Mouse (Mus musculus): ENCODE measurements around the gene Zbtb9. TPM values are rescaled to one million over a fixed set of nuclear protein-coding genes. Genes with fewer than 3 reads are reported as not detected.

Zbtb9 gene
- total RNA-seq, 1 experiment: 8.2 TPM

GRCm38 (mm10) chr17:26994410-26994809 is 21.4 kb downstream of the Zbtb9 start:
- H3K36me3 ChIP-seq (ENCODE audit: control insufficient read depth, insufficient read depth, low read length, poor library complexity, severe bottlenecking): no peaks in the 10 kb centered on the region
- peaks cover 5 to 15% of the 10 kb centered on the region in 2 experiments for H3K4me1 ChIP-seq (ENCODE audit: control insufficient read depth in 2 of 2, insufficient read depth in 2 of 2, low read length in 2 of 2, poor library complexity in 1 of 2)
- peak overlapping the region; percentile 32 to 44; a peak in 2 of 4 replicates for H3K4me3 ChIP-seq (ENCODE audit: insufficient read depth in 1 of 2, low read depth in 1 of 2, low read length in 2 of 2, poor library complexity in 1 of 2, severe bottlenecking in 1 of 2)
- in situ Hi-C loops (cut with MboI; ENCODE audit: low sequenced_read_pairs in 2 of 2, unreplicated experiment in 2 of 2): no loop called here
- no peak overlapping the region; the same call in 1 of the 2 replicates for H3K9ac ChIP-seq (ENCODE audit: insufficient read depth, low read depth, low read length, poor library complexity, severe bottlenecking)
- no peaks in the 10 kb centered on the region for H3K9me3 ChIP-seq (ENCODE audit: control insufficient read depth, insufficient read depth, low read depth, low read length)
- no peak for DNase-seq (ENCODE audit: low read depth, low spot score)
- H3K27ac ChIP-seq (ENCODE audit: insufficient read depth, low read depth, low read length, poor library complexity, severe bottlenecking): no peak overlapping the region
- no peak for TF ChIP-seq CHD2 (IDR thresholded peaks at IDR 0.05; ENCODE audit: low read depth, low read length)
- no peak for TF ChIP-seq MAFK (IDR thresholded peaks at IDR 0.05; ENCODE audit: insufficient read depth, low read depth, low read length)
- TF ChIP-seq ZNF384 (IDR thresholded peaks at IDR 0.05; ENCODE audit: low read depth, low read length): no peak
- no peak for TF ChIP-seq ZC3H11A (IDR thresholded peaks at IDR 0.05; ENCODE audit: borderline replicate concordance, low read depth, low read length)
- TF ChIP-seq HCFC1 (IDR thresholded peaks at IDR 0.05; ENCODE audit: borderline replicate concordance, insufficient read depth, low read length): no peak

- Histone ChIP-seq H3K4me1 (ENCODE audit: control insufficient read depth in 2 of 2, insufficient read depth in 2 of 2, low read length in 2 of 2, poor library complexity in 1 of 2) (peaks cover 5 to 15% of the 10 kb centered on the region in 2 experiments), H3K36me3 (ENCODE audit: control insufficient read depth, insufficient read depth, low read length, poor library complexity, severe bottlenecking) (no peaks in the 10 kb centered on the region), H3K9ac (ENCODE audit: insufficient read depth, low read depth, low read length, poor library complexity, severe bottlenecking) (peak overlapping the region; percentile 17; the same call in 1 of the 2 replicates), H3K9me3 (ENCODE audit: control insufficient read depth, insufficient read depth, low read depth, low read length) (no peaks in the 10 kb centered on the region), H3K4me3 (ENCODE audit: insufficient read depth in 1 of 2, low read depth in 1 of 2, low read length in 2 of 2, poor library complexity in 1 of 2, severe bottlenecking in 1 of 2) (peak overlapping the region in 1 of 2 experiments; percentile 44; a peak in 1 of 4 replicates), H3K27ac (ENCODE audit: insufficient read depth, low read depth, low read length, poor library complexity, severe bottlenecking) (peak overlapping the region; percentile 60; the same call in 1 of the 2 replicates)
- TF ChIP-seq CHD2 (IDR thresholded peaks at IDR 0.05; ENCODE audit: low read depth, low read length) (no peak), ZNF384 (IDR thresholded peaks at IDR 0.05; ENCODE audit: low read depth, low read length) (no peak)
- no peak for DNase-seq (ENCODE audit: low read depth, low spot score)
- in situ Hi-C loops (cut with MboI; ENCODE audit: low sequenced_read_pairs in 2 of 2, unreplicated experiment in 2 of 2): no loop called here
These were observed 22.0 kb downstream of the Zbtb9 start for GRCm38 (mm10) chr17:26995006-26995405.

- TF ChIP-seq CHD2 (IDR thresholded peaks at IDR 0.05; ENCODE audit: low read depth, low read length) (no peak), MAFK (IDR thresholded peaks at IDR 0.05; ENCODE audit: insufficient read depth, low read depth, low read length) (no peak), ZNF384 (IDR thresholded peaks at IDR 0.05; ENCODE audit: low read depth, low read length) (no peak), ZC3H11A (IDR thresholded peaks at IDR 0.05; ENCODE audit: borderline replicate concordance, low read depth, low read length) (no peak), HCFC1 (IDR thresholded peaks at IDR 0.05; ENCODE audit: borderline replicate concordance, insufficient read depth, low read length) (no peak)
- peak overlapping the region; percentile 60; the same call in 1 of the 2 replicates for H3K9ac ChIP-seq (ENCODE audit: insufficient read depth, low read depth, low read length, poor library complexity, severe bottlenecking)
- in situ Hi-C loops (cut with MboI; ENCODE audit: low sequenced_read_pairs in 2 of 2, unreplicated experiment in 2 of 2): no loop called here
- peak overlapping the region; percentile 60; the same call in 1 of the 2 replicates for H3K27ac ChIP-seq (ENCODE audit: insufficient read depth, low read depth, low read length, poor library complexity, severe bottlenecking)
- peaks cover 3 to 15% of the 10 kb centered on the region in 2 experiments for H3K4me1 ChIP-seq (ENCODE audit: control insufficient read depth in 2 of 2, insufficient read depth in 2 of 2, low read length in 2 of 2, poor library complexity in 1 of 2)
- no peak overlapping the region for H3K4me3 ChIP-seq (ENCODE audit: insufficient read depth in 1 of 2, low read depth in 1 of 2, low read length in 2 of 2, poor library complexity in 1 of 2, severe bottlenecking in 1 of 2)
- no peaks in the 10 kb centered on the region for H3K36me3 ChIP-seq (ENCODE audit: control insufficient read depth, insufficient read depth, low read length, poor library complexity, severe bottlenecking)
- DNase-seq (ENCODE audit: low read depth, low spot score): no peak
- no peaks in the 10 kb centered on the region for H3K9me3 ChIP-seq (ENCODE audit: control insufficient read depth, insufficient read depth, low read depth, low read length)
These were observed 22.6 kb downstream of the Zbtb9 start for GRCm38 (mm10) chr17:26995562-26995961.

- Histone ChIP-seq H3K4me1 (ENCODE audit: control insufficient read depth in 2 of 2, insufficient read depth in 2 of 2, low read length in 2 of 2, poor library complexity in 1 of 2) (peaks cover 3 to 15% of the 10 kb centered on the region in 2 experiments), H3K9me3 (ENCODE audit: control insufficient read depth, insufficient read depth, low read depth, low read length) (no peaks in the 10 kb centered on the region), H3K27ac (ENCODE audit: insufficient read depth, low read depth, low read length, poor library complexity, severe bottlenecking) (peak overlapping the region; percentile 74; the same call in 1 of the 2 replicates), H3K36me3 (ENCODE audit: control insufficient read depth, insufficient read depth, low read length, poor library complexity, severe bottlenecking) (no peaks in the 10 kb centered on the region), H3K9ac (ENCODE audit: insufficient read depth, low read depth, low read length, poor library complexity, severe bottlenecking) (no peak overlapping the region; the same call in 1 of the 2 replicates), H3K4me3 (ENCODE audit: insufficient read depth in 1 of 2, low read depth in 1 of 2, low read length in 2 of 2, poor library complexity in 1 of 2, severe bottlenecking in 1 of 2) (peak overlapping the region in 1 of 2 experiments; percentile 55; a peak in 1 of 4 replicates)
- DNase-seq (ENCODE audit: low read depth, low spot score): no peak
- in situ Hi-C loops (cut with MboI; ENCODE audit: low sequenced_read_pairs in 2 of 2, unreplicated experiment in 2 of 2): no loop called here
- no peak for TF ChIP-seq CHD2 (IDR thresholded peaks at IDR 0.05; ENCODE audit: low read depth, low read length)
- TF ChIP-seq HCFC1 (IDR thresholded peaks at IDR 0.05; ENCODE audit: borderline replicate concordance, insufficient read depth, low read length): no peak
- TF ChIP-seq MAFK (IDR thresholded peaks at IDR 0.05; ENCODE audit: insufficient read depth, low read depth, low read length): no peak
- no peak for TF ChIP-seq ZNF384 (IDR thresholded peaks at IDR 0.05; ENCODE audit: low read depth, low read length)
- TF ChIP-seq ZC3H11A (IDR thresholded peaks at IDR 0.05; ENCODE audit: borderline replicate concordance, low read depth, low read length): no peak
These were observed 24.7 kb downstream of the Zbtb9 start for GRCm38 (mm10) chr17:26997661-26998060.

Measured in ES-E14 (cell line).